Mouse (Mus musculus) gastrocnemius, postnatal 36 days (tissue): ENCODE results near the gene Kcnk4. TPM values are rescaled to one million over a fixed set of nuclear protein-coding genes. Genes with fewer than 3 reads are reported as not detected.
"Not testable (repeated sequence)": the region's sequence is repeated elsewhere in the genome, so short reads cannot be mapped to it uniquely, and the experiment has no call there.

Experiments
- DNase-seq, 2 experiments: peaks; one replicate each; pipeline ENCODE4 v3.0.0; 2022
- intact Hi-C: fragments of 180-260 bp; cut with DNase I; formaldehyde crosslinking; loops from one replicate; pipeline ENCODE4 v1.15.1; 2025
- total RNA-seq, 2 experiments: library from RNA; stranded (reverse); gene quantifications; 2 replicates each; pipeline ENCODE4 v1.2.3; 2021

Gene Kcnk4
- total RNA-seq, 2 experiments from 2014 or later = not detected

DNA sequence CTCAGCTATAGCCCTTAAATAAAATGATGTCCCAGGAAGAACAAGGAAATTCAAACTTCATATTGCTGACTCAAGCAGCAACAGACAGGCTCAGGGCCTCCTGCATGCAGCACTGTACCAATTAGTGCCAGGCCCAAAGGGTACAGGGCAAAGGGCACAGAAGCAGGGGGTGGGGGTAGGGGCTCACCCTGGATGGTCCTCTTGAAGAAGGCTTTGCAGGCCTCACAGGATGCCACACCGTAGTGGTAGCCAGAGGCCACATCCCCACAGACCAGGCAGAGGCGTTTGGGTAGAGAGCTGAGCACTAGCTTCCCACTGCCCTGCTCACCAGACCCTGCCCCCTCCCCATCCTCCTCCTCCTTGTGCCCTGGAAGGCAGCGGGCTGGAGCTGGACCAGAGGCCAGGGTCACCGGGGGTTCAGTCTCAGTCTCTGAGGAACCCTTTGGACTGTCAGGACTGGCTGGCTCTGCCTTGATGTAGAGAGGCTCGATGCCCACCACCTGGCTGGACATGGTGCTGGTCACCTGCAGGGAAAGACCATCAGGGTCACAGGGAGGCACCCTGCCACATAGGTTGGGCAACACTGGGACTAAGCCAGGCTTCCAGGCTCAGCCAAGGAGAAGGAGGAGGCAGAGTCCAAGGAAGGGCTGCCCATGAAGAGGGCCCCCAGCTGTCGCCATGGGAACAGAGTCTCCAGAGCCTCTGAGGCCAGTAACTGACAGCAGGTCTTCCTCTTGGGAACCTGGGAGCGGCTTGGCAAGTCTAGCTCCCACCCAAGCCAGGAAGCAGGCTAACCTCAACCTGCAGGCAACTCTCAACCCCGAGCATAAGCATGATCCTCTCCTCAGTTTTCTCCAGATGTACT, 14.2 kb downstream of the Kcnk4 start:
- intact Hi-C loops = no loop called here
- DNase-seq = no peak

DNA sequence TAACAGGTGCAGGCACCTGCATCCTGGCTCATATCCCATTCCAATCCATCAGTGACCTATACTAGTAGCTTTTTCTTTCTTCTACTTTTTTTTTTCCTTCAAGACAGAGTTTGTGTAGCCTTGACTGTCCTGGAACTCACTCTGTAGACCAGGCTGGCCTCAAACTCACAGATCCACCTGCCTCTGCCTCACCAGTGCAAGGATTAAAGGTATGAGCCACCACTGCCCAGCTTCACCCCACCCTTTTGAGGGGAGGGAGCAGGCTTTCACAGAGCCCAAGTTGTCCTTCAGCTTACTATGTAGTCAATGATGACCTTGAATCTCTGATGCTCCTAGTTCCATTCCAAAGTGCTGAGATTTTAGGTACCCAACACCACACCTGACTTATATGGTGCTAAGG, 14.9 kb downstream of the Kcnk4 start:
- intact Hi-C loops = no loop called here
- DNase-seq = no peak

DNA sequence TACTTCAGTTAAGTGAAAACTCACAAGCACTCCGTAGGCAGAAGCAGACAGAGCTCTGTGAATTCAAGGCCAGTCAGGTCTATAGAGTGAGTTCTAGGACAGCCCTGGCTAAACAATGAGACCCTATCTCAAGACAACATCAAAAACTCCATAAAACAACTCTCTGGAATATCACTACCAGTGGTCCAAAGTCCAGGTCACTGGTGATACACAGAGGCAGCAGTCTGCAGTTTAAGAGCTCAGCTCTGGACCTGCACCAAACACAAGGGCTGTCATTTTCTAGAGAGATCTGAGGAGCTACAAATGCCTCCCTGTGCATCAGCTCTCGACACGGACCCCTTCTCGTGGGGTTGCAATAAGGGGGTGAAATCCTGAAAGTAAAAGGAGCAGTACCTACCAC, 16.0 kb downstream of the Kcnk4 start:
- intact Hi-C loops = no loop called here
- no peak for DNase-seq

DNA sequence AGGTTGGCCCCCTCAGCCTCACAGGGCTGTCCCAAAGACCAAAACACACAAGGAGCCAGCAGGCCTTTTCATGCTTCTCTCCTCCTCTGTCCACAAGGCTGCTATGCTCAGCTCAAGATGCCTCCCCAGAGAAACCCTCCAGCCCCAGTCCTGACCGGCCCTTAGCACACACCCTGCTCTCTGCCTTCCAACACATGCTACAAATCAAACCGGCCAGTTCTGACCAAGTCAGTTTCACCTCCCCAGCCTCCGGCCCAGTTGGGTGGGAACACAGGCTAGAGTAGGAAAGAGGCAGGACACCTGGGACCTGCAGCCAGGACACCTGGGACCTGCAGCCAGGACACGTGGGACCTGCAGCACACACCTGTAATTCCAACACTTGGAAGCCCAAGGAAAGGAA, 17.8 kb downstream of the Kcnk4 start:
- intact Hi-C loops = no loop called here
- no peak for DNase-seq

DNA sequence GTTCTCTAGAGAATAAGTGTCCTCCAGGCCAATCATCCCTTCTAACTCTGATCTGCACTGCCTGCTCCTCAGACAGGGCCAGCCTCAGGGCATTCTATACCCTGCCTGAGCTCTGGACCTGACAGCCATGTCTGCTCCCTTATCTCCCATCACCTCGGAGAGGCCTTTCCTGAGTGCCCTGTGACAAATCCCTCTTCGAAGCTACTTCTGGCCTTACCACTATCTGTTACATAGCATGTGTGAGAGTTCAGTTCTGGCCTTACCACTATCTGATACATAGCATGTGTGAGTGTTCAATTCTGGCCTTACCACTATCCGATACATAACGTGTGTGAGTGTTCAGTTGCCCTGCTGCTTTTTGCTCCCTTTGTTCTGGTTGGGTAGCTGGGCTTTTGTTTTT, 19.0 kb downstream of the Kcnk4 start:
- intact Hi-C loops = no loop called here
- no peak for DNase-seq

DNA sequence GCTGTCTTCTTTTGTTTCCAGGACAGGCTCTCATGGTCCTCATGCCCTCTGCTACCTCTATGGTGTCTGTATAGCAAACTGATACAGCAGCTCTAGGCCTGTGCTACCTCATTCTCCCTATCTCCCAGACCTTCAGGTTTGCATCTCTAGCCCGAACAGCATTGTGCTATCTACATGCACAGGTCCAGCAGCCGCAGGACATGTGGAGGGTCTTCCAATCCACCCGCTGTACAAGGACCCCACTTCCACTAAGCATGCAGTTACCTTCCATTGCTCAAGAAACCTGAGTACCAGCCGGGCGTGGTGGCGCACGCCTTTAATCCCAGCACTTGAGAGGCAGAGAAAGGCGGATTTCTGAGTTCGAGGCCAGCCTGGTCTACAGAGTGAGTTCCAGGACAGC, 19.8 kb downstream of the Kcnk4 start:
- intact Hi-C loops = no loop called here
- no peak for DNase-seq

DNA sequence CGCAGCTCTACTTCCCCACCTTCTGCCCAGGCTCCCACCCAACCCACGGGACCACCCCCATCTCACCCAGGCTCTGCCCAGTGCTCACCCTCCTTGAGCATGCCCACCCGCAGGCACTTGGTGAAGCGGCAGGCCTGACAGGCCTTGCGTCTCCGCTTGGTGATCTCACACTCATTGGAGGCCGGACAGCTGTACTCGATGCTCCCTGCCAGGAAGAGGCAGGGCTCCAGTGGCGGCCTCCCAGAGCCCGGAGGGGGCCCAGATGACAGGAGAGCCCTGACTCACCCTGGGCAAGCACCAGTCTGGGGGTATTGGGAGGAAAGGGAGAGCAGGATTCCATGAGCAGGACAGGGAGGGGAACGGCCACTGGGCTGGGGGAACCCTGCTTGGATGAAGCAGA, 20.3 kb downstream of the Kcnk4 start:
- intact Hi-C loops = no loop called here
- peak in 1 of 2 experiments; percentile 29 for DNase-seq

DNA sequence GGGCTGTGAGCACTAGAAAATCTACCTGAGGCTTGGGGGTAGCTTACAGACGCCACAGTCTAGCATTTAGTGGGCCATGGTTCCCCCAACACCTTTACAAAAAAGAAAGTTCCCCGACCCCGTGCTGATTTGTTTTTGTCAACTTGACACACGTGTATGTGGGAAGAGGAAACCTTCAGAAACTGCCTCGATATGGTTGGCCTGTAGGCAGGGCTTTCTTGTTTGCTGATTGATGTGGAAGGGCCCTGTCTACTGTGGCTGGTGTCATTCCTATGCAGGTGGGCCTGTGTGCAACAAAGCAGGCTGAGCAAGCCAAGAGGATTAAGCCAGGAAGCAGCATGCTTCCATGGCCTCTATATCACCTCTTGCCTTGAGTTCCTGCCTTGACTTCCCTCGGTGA, 21.3 kb downstream of the Kcnk4 start:
- DNase-seq = peak in 1 of 2 experiments; percentile 4
- intact Hi-C loops = no loop called here

DNA sequence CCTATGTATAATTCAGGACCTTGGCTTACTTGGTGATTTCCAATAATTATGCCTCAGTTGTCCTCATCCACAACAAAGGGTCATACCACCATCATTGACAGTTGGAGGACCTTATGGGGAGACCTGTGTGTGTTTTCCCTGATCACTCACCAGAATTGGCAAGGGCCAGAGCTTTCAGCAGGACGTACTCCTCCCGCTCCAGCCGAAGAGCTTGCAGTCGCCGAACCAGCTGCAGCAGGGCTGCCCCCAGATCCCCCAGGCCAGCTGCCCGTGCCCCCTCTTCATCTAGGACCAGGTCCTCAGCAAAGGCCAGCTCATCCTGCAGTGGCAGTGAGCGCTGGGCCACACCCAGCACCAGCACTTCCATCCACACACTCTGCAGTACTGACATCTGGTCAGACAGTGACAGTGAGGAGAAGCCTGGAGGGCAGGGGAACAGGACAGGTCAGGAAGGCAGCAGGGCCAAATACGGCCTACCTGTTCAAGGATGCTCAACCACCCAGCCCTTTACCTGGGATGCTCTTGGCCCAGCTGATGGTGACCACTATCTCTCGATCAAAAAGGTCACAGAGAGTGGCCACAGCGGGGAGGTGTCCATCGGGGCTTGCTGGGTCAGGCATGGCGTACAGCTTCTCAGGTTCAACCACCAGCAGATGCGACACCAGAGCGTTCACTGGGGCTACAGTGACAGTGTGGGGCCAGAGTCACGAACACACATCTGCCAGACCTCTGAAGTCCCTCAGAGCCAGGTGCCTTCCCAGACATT, 21.9 kb downstream of the Kcnk4 start:
- intact Hi-C loops = no loop called here
- DNase-seq = peak in 1 of 2 experiments; percentile 13

DNA sequence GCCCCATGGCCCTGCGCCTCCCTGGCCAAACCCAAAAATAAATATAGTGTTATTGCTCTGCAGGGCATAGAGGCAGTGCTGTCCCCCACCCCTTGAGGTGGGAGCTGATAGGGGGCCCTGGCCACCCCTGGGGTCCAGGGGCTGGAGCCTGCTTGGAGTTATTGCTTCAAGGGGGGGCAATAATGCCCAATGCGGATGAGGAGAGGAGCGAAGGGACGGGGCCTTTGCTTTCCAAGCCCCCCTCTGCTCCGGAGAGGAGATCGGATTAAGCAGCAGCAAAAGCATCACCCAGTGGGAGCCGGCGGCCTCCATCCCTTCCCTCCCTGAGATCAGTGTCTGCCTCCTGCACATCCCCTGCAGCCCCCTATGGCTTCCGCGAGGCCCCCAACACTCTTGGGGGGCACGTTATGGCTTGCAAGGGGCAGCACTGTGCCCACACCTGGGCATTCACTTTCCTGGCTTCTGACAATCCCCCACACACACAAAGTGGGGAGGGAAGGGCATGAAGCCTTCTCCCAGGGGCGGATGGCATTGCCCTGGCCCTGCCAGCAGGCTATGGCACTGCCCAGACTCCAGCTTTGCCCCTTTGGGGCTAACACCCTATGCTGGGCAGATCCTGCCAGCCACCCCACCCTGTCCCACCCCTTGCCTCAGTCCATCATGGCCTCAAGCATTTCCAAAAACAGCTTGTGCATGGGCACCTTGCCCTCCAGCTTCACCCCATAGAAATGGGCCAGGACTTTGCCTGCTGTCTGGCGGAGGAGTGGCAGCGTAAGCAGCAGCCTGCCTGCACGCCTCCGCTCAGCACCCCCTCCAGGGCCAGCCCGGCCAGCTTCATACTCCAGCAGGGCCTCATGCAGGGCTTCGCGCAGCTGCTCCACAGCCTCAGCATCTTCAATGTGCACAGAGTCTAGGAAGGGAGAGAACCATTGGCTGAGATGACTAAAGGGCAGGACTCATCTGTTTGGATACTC, 22.9 kb downstream of the Kcnk4 start:
- DNase-seq = no peak
- intact Hi-C loops = no loop called here

DNA sequence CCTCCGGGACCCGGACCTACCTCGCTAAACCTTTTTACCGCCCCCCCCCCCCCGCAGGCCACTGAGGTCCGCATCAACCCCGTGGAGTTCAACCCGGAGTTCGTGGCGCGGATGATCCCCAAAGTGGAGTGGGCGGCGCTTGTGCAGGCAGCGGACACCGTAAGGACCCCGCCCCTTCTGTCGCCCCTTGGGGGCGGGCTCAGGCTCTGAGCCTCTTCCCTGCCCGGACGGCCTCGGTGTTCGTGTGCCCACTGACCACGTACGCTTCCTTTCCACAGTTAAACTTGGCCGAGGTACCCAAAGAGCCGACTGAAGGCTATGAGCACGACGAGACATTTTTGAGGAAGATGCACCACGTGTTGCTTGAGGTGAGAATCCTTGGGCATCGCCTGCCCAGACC, 24.0 kb downstream of the Kcnk4 start:
- DNase-seq = not testable (repeated sequence)

DNA sequence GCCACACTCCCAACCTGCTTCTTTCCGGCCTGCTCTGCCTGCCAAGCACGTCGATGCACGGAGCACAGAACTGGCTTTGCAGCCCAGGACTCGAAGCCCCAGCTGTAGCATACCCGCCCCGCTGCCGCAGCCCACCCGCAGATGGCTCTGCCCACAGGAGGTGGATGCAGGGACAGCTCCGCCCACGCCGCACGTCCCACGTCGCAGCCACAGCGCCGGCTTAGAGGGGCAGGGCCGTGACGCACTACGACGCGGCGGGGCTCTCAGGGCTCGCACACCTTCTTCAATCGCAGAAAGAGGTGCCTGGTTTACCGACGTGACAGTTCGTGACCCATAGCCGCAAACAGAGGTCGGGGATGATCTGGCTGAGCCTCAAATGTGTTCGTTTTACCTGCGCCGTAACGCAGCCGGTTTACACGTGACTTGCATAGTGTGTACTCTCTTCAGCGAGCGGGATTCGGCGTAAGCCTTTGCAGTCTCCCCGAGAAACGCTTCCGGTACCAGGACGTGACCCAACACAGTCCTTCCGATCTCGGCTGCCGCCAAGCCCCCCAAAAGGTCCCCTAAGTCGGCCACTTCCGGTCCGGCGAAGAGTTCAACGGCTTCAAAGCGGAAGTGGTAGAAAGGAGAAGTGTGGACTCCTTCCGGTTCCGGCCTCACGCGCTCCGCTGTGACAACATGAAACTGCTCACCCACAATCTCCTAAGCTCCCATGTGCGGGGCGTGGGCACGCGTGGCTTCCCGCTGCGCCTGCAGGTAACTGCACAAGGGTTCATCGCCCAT, 24.6 kb downstream of the Kcnk4 start, which contains the start of the genes Trmt112 and Prdx5:
TSS of gene Trmt112 (plus strand) at position 192 of the 783 bp plus-strand sequence.
TSS of gene Prdx5 (minus strand) at position 600 of the 783 bp plus-strand sequence.
- peak; percentile 79 to 81 for DNase-seq
- intact Hi-C loops = no loop called here

More for the DNA sequence above, 24.0 kb downstream of the Kcnk4 start:
- intact Hi-C loops = not testable (repeated sequence)

DNA sequence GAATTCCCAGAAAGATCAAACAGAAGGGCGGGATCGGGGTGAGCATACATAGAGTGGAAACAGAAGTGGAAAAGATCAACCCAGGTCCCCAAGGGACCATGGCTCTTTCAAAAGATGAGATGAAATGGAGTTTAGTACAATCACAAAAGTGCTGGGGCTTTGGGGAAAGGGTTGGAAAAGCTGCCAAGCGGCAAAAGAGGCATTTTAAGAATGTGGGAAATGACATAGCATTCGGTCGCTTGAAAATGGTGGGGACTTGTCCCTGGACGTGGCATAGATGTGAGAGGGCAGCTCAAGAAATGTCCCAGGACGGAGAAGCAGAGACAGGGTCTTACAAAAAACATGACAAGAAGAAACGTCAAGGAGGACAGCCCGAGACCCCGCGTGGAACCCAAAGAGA, 25.3 kb downstream of the Kcnk4 start:
- DNase-seq = no peak
- intact Hi-C loops = no loop called here

DNA sequence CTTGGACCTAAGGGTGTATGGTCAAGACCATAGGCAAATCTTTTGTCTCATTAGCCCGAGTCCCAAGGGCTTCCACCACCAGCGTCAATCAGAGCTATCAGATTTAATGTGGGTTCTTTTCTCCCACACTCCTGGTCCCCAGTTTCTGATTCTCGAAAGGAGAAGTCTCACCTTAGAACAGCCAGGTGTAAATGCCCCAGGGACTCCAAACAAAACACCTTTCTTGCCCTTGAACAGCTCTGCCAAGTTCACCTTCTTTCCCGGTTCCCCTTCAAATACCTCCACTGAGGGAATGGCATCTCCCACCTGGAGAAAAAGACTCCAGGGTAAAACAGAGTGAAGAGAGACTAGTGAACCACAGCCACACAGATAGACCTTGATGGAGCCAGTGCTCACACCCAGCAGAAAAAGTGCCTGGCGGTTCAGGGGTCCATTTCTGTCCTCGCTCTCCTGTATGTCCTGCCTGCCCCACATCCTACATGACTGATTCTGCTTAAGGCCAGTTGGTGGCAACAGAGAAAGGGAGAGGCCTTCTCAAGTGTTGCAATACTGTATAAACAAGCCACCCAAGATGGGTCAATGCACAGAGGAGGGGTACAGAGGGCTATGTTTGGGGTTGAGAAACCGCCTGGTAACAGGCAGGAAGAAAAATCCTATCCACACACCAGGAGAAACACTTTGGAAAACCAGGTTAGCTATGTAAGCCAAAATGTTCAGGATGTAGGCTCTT, 26.3 kb downstream of the Kcnk4 start:
- no peak for DNase-seq
- intact Hi-C loops = no loop called here

DNA sequence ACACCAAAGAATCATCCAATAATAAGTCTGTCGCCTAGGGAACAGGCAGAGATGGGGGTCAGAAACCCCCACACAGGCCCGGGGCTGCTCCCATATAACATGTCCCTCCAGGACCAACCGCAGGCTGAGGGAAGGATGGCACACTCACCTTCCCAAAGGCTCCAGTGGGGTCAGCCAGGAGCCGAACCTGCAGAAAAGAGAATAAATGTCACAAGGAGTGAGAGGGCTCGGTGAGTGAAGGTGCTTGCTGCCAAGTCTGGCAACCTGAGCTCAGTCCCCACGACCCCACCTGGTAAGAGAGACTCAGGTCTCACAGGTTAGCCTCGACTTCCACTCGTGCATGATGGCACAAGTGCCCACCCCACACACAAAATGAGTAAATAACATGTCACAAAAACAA, 27.2 kb downstream of the Kcnk4 start:
- intact Hi-C loops = no loop called here
- no peak for DNase-seq

DNA sequence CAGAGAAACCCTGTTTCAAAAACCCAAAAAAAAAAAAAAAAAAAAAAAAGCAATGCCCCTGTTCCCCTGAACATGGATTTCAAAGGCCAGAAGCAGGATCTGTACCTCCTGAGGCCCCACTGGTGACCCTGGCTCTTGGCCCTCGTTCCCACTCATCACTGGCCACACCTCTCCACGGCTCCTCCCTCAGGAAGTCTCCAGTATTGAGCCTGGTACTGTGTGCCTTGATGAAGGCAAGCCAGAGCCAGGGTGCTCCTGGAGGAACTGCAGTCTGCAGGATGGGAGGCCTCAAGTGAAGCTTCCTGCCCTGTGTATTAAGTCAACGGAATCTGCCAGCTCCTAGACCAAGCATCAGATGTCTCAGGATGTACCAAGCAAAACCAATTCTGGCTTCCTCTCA, 28.1 kb downstream of the Kcnk4 start:
- intact Hi-C loops = no loop called here
- DNase-seq = no peak

DNA sequence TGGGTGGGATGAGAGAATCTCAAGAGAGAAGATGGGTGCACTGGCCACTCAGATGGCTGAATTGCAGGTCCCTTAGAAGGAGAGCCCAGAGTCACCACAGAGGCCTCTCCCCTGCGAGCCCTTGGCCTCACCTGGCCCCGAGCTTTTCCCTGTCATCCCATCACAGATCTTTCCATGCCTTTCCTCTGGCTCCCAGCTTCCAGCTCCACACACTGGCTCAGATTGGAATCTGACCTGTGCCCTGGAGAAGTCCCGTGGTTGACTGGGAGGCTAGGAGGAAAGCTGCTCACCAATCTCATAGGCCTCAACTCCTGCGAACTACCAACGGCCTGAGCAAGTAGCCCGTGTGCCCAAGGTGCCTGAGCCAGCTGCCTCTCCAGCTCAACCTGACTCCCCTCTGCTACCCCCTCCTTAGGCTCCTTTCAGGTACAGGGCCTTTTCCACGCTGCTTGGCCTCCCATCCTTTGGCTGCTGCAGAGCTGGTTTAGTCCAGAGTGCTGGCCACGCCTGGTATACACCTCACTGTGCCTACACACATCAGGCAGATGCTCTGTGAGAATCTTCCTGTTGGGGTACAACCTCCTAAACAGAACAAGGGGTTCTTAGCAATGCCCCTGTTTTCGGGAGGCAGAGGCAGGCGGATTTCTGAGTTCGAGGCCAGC, 28.7 kb downstream of the Kcnk4 start:
- DNase-seq = no peak
- intact Hi-C loops = no loop called here

DNA sequence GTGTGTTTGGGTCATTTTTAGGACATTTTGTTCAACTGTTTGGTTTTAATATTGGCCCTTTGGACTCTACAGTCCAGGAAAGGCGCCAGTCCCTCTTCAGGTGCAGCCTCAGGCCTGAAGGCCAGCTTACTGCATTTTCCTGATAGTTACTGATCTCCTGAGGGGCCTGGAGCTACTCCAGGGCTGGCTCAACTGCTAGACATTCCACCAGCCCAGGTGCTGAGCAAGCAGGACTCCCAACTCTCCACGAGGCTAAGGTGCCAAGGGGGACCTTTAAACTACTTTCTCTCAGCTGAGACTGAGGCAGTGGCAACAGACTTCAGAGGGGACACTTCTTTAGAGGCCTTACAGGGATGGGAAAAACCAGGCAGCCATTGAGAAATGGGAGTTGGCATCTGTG, 29.5 kb downstream of the Kcnk4 start:
- intact Hi-C loops = no loop called here

DNA sequence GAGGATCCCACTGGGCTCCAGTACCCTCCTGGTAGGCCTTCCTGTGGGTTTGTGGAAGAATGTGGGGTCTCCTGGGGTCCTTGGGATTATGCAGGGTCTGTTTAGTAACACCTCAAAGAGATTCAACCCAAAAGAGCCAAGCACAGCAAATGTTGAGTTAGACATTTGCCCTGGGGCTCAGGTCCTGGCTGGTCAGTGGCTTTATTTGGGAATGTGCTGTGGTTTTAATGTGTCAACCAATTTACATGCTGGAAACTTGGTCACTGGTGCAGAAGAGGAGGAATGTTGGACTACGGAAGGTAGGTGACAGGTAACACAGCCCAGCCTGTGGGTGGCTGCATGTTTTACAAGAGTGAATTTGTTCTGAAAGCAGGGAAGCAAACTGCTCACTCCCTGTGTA, 31.3 kb downstream of the Kcnk4 start:
- DNase-seq = no peak
- intact Hi-C loops = no loop called here

More for the DNA sequence above, 29.5 kb downstream of the Kcnk4 start:
- DNase-seq = no peak
